ENCODE assay signal across 27 mouse cellular contexts in the genomic region with DNA sequence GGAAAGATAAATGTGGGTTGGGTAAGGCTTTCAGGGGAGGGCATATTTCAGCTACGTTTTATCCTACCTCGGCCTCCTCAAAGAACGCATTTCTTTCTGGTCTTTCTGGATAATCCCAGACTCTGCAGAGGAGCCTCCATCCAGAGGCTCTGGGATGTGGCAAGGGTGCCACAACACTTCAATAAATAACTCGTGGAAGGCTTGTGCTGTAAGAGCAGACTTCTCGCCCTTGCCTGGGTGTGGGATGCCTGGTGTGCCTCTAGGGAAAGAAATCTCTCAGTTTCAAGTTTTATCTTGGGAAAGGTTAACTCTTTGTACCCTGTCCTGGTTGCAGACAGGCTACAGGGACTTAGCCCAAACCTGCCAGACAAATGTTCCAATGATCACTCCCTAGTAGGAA. TPM values are rescaled to one million over a fixed set of nuclear protein-coding genes. Genes with fewer than 3 reads are reported as not detected.
DNase-seq lines count a peak whose midpoint lies in the region; TF ChIP-seq lines count a peak whose summit lies in the region.
"Had no signal": no experiment of that assay in that cellular context is flagged by ENCODE, and none has a peak within 500 bp of the region (broad histone marks: within the 10 kb centered on the region; RNA-seq: fewer than 3 reads in every experiment).

No protein-coding gene starts in this region.

- TF ChIP-seq POLR2A in cortical plate, adult 2 months (IDR thresholded peaks at IDR 0.05; ENCODE audit: extremely low read depth, insufficient read depth, low read length) = no peak

- no peak overlapping the region for H3K4me3 ChIP-seq in layer of hippocampus, adult 2 months
- no peak overlapping the region for H3K4me3 ChIP-seq in cortical plate, adult 2 months (ENCODE audit: insufficient read depth, low read length)
- H3K4me3 ChIP-seq: embryonic facial prominence, embryonic 13.5 days; embryonic facial prominence, embryonic 15.5 days; erythroblast, embryonic 14.5 days; forebrain, embryonic 10.5 days; forebrain, embryonic 12.5 days had no signal

- H3K4me1 ChIP-seq in cortical plate, adult 2 months (ENCODE audit: control insufficient read depth, insufficient read depth, low read length) = peaks cover 12% of the 10 kb centered on the region

- no peak for TF ChIP-seq CTCF in layer of hippocampus, adult 2 months (conservative IDR thresholded peaks at IDR 0.05)
- TF ChIP-seq CTCF in cortical plate, adult 2 months (IDR thresholded peaks at IDR 0.05; ENCODE audit: extremely low read depth, insufficient read depth, low read length) = no peak

- no peak for DNase-seq in layer of hippocampus, adult 2 months (ENCODE audit: low spot score in 2 of 2)
- DNase-seq in layer of hippocampus, adult 8-10 months (ENCODE audit: low spot score in 2 of 2) = no peak
- peak; percentile 49 for DNase-seq in right cerebral cortex, adult 18-20 months
- no peak for DNase-seq in right cerebral cortex, postnatal 14 days
- no peak for DNase-seq in heart, adult 9 months (ENCODE audit: low spot score in 2 of 2)
- DNase-seq: adrenal gland, adult 2 months; adrenal gland, postnatal 10 days; adrenal gland, postnatal 25 days; cerebellum, adult 11-12 months; cerebellum, adult 2 months; cerebellum, adult 9-10 months; cerebellum, postnatal 10 days; cerebellum, postnatal 25 days; embryo, embryonic 11 days had no signal

- H3K27ac ChIP-seq in layer of hippocampus, adult 2 months = peak overlapping the region; percentile 21; the same call in 1 of the 2 replicates
- 0 out of 2 replicates have a peak overlapping the region, but pooled peaks have one; percentile 5 for H3K27ac ChIP-seq in cortical plate, adult 2 months (ENCODE audit: insufficient read depth, low read length)
- H3K27ac ChIP-seq: embryonic facial prominence, embryonic 13.5 days; embryonic facial prominence, embryonic 15.5 days; forebrain, embryonic 10.5 days; forebrain, embryonic 12.5 days had no signal

RNA-seq across cellular contexts. Expression of gene Sirpa, which starts 23.1 kb away (rescaled TPM):
- 100 to 1,000 TPM; 279 to 289 TPM for total RNA-seq in layer of hippocampus, adult 2 months (2021)
- total RNA-seq in layer of hippocampus, adult 8-10 months (2022) = 100 to 1,000 TPM; 317 to 358 (median 338) TPM
- 314 and 333 TPM in 2 replicates for polyA plus RNA-seq in cortical plate, adult 2 months (2012; rRNA removed)
- total RNA-seq: MEL had no signal

RNA-seq across cellular contexts. Expression of gene F830045P16Rik, which starts 33.2 kb away (rescaled TPM):
- under 1 TPM; 0.38 to 0.54 TPM for total RNA-seq in layer of hippocampus, adult 2 months (2021)
- total RNA-seq in layer of hippocampus, adult 8-10 months (2022) = 1 to 10 TPM in 2 of 4 experiments, under 1 TPM in 2; 0.24 to 1.8 (median 0.93) TPM
- 0.08 TPM in 1 of 2 replicates, not detected in the other for polyA plus RNA-seq in cortical plate, adult 2 months (2012; rRNA removed)
- total RNA-seq: adrenal gland, adult 2 months; adrenal gland, postnatal 10 days; adrenal gland, postnatal 25 days; adrenal gland, postnatal 4 days; ES-E14; MEL had no signal
- polyA plus RNA-seq: adrenal gland, adult 2 months; C2C12; embryonic facial prominence, embryonic 11.5 days; embryonic facial prominence, embryonic 13.5 days; erythroblast, embryonic 14.5 days; forebrain, embryonic 10.5 days; forebrain, embryonic 12.5 days; forebrain, embryonic 14.5 days; forebrain, embryonic 16.5 days had no signal
